Mouse (Mus musculus) stomach, embryonic 16.5 days (tissue): ENCODE measurements around the gene Cd300lg. TPM values are rescaled to one million over a fixed set of nuclear protein-coding genes. Genes with fewer than 3 reads are reported as not detected.

Experiments used
- ATAC-seq: fragments of 200-750 bp; cut with Nextera tagmentation; 2 replicates; pipeline ENCODE4 v1.8.0; 2017; ENCODE audit warnings: moderate number of reproducible peaks, moderate TSS enrichment; ENCODE audit not compliant: insufficient read depth, low FRiP score
- H3K27ac ChIP-seq: fragments of 300-500 bp; sonication (generic); 2 replicates; pipeline ENCODE4 v1.5.1; 2014; ENCODE audit warnings: low read length
- H3K27me3 ChIP-seq: fragments of 300-500 bp; sonication (generic); 2 replicates; pipeline ENCODE4 v1.6.1; 2014; ENCODE audit warnings: low read length, control low read depth, mixed read lengths; ENCODE audit not compliant: control insufficient read depth, insufficient read depth
- H3K36me3 ChIP-seq: fragments of 300-500 bp; sonication (generic); 2 replicates; pipeline ENCODE4 v1.6.1; 2014; ENCODE audit warnings: low read length; ENCODE audit not compliant: control insufficient read depth, insufficient read depth
- H3K4me1 ChIP-seq: fragments of 300-500 bp; sonication (generic); 2 replicates; pipeline ENCODE4 v1.6.1; 2014; ENCODE audit warnings: low read length, control low read depth, mixed read lengths; ENCODE audit not compliant: control insufficient read depth, insufficient read depth
- H3K4me2 ChIP-seq: fragments of 300-500 bp; sonication (generic); 2 replicates; pipeline ENCODE4 v1.6.1; 2014; ENCODE audit warnings: low read depth, low read length, mixed read lengths
- H3K4me3 ChIP-seq: fragments of 300-500 bp; sonication (generic); replicated peaks from 2 replicates; pipeline ENCODE4 v1.5.1; 2014; ENCODE audit warnings: mild to moderate bottlenecking, low read length
- H3K9ac ChIP-seq: fragments of 300-500 bp; sonication (generic); 2 replicates; pipeline ENCODE4 v1.6.1; 2014; ENCODE audit warnings: low read length
- H3K9me3 ChIP-seq: fragments of 300-500 bp; sonication (generic); replicated peaks from 2 replicates; pipeline ENCODE4 v1.6.1; 2016; ENCODE audit warnings: low read length, control low read depth; ENCODE audit not compliant: control insufficient read depth
- WGBS: fragments of 180-500 bp; shearing (Covaris S2); extraction: QIAGEN DNeasy Blood & Tissue Kit; methylation state at CpG from one replicate; pipeline ENCODE4 v1.1.7; 2014; 5-methylcytosine and 5-hydroxymethylcytosine counted together
- polyA plus RNA-seq: library from polyadenylated mRNA; unstranded; fragments of >200 nt; fragmentation: Nextera tagmentation; extraction: Ambion mirVana; gene quantifications from 2 replicates; pipeline ENCODE4 v1.2.1, GENCODE M21; 2015

The Cd300lg gene
- polyA plus RNA-seq, 1 experiment from 2014 or later: 2.9 TPM

- no peaks in the 10 kb centered on the region for H3K36me3 ChIP-seq
- WGBS: 79% methylated on average over 5 of the region's 5 CpGs
- H3K4me3 ChIP-seq: no peak overlapping the region
- no peak overlapping the region for H3K9ac ChIP-seq
- H3K4me1 ChIP-seq: no peaks in the 10 kb centered on the region
- H3K9me3 ChIP-seq: 0 out of 2 replicates have a peak, but pooled peaks cover 3% of the 10 kb centered on the region
- no peak overlapping the region for H3K27ac ChIP-seq
- ATAC-seq: no peak
- no peak overlapping the region for H3K4me2 ChIP-seq
- H3K27me3 ChIP-seq: no peaks in the 10 kb centered on the region
Measured at GRCm38 (mm10) chr11:102006688-102007087, 34.6 kb upstream of the Cd300lg start.

- Histone ChIP-seq H3K4me2 (no peak overlapping the region), H3K36me3 (no peaks in the 10 kb centered on the region), H3K4me3 (no peak overlapping the region), H3K4me1 (no peaks in the 10 kb centered on the region), H3K9me3 (0 out of 2 replicates have a peak, but pooled peaks cover 3% of the 10 kb centered on the region), H3K9ac (no peak overlapping the region), H3K27me3 (no peaks in the 10 kb centered on the region), H3K27ac (no peak overlapping the region)
- ATAC-seq: 0 out of 2 replicates have a peak, but pooled peaks have one; percentile 41
- WGBS: 91% methylated on average over 8 of the region's 8 CpGs
Measured at GRCm38 (mm10) chr11:102008372-102008771, 32.9 kb upstream of the Cd300lg start.

GRCm38 (mm10) chr11:102008954-102009637 is 32.2 kb upstream of the Cd300lg start:
- 0 out of 2 replicates have a peak, but pooled peaks have one; percentile 23 for ATAC-seq
- Histone ChIP-seq H3K27ac (no peak overlapping the region), H3K4me2 (no peak overlapping the region), H3K36me3 (no peaks in the 10 kb centered on the region), H3K27me3 (no peaks in the 10 kb centered on the region), H3K4me3 (no peak overlapping the region), H3K9ac (no peak overlapping the region), H3K4me1 (no peaks in the 10 kb centered on the region), H3K9me3 (0 out of 2 replicates have a peak, but pooled peaks cover 3% of the 10 kb centered on the region)
- WGBS: 72% methylated on average over 15 of the region's 15 CpGs

GRCm38 (mm10) chr11:102010140-102010539 is 31.2 kb upstream of the Cd300lg start:
- ATAC-seq: no peak
- Histone ChIP-seq H3K4me1 (no peaks in the 10 kb centered on the region), H3K27me3 (no peaks in the 10 kb centered on the region), H3K27ac (no peak overlapping the region), H3K4me3 (no peak overlapping the region), H3K36me3 (no peaks in the 10 kb centered on the region), H3K4me2 (no peak overlapping the region), H3K9me3 (no peaks in the 10 kb centered on the region), H3K9ac (no peak overlapping the region)
- 77% methylated on average over 13 of the region's 13 CpGs for WGBS

- no peak for ATAC-seq
Measured at GRCm38 (mm10) chr11:102011510-102011909, 29.8 kb upstream of the Cd300lg start.

GRCm38 (mm10) chr11:102013201-102013600 is 28.1 kb upstream of the Cd300lg start:
- no peak overlapping the region for H3K4me3 ChIP-seq
- no peaks in the 10 kb centered on the region for H3K9me3 ChIP-seq
- no peak for ATAC-seq
- no peaks in the 10 kb centered on the region for H3K27me3 ChIP-seq
- no peaks in the 10 kb centered on the region for H3K36me3 ChIP-seq
- H3K9ac ChIP-seq: no peak overlapping the region
- H3K4me2 ChIP-seq: no peak overlapping the region
- H3K27ac ChIP-seq: no peak overlapping the region
- no peaks in the 10 kb centered on the region for H3K4me1 ChIP-seq
- 72% methylated on average over 8 of the region's 8 CpGs for WGBS

More at GRCm38 (mm10) chr11:102011510-102011909, 29.8 kb upstream of the Cd300lg start:
- H3K9ac ChIP-seq: no peak overlapping the region
- no peak overlapping the region for H3K4me2 ChIP-seq
- no peak overlapping the region for H3K4me3 ChIP-seq
- H3K9me3 ChIP-seq: no peaks in the 10 kb centered on the region
- no peaks in the 10 kb centered on the region for H3K36me3 ChIP-seq
- H3K4me1 ChIP-seq: no peaks in the 10 kb centered on the region
- 82% methylated on average over 8 of the region's 8 CpGs for WGBS
- H3K27ac ChIP-seq: no peak overlapping the region
- no peaks in the 10 kb centered on the region for H3K27me3 ChIP-seq

- no peaks in the 10 kb centered on the region for H3K9me3 ChIP-seq
- no peaks in the 10 kb centered on the region for H3K27me3 ChIP-seq
- H3K4me3 ChIP-seq: no peak overlapping the region
- H3K36me3 ChIP-seq: no peaks in the 10 kb centered on the region
- no peak overlapping the region for H3K4me2 ChIP-seq
- H3K27ac ChIP-seq: no peak overlapping the region
- H3K9ac ChIP-seq: no peak overlapping the region
- 66% methylated on average over 6 of the region's 6 CpGs for WGBS
- no peak for ATAC-seq
- no peaks in the 10 kb centered on the region for H3K4me1 ChIP-seq
Measured at GRCm38 (mm10) chr11:102015472-102015871, 25.8 kb upstream of the Cd300lg start.

GRCm38 (mm10) chr11:102016136-102016535 is 25.2 kb upstream of the Cd300lg start:
- Histone ChIP-seq H3K4me3 (no peak overlapping the region), H3K36me3 (no peaks in the 10 kb centered on the region), H3K9ac (no peak overlapping the region), H3K27me3 (no peaks in the 10 kb centered on the region), H3K4me2 (no peak overlapping the region), H3K27ac (no peak overlapping the region), H3K9me3 (no peaks in the 10 kb centered on the region), H3K4me1 (no peaks in the 10 kb centered on the region)
- ATAC-seq: no peak
- WGBS: 84% methylated on average over 1 of the region's 1 CpGs

- WGBS: 73% methylated on average over 9 of the region's 9 CpGs
- no peak overlapping the region for H3K27ac ChIP-seq
- no peaks in the 10 kb centered on the region for H3K9me3 ChIP-seq
- no peaks in the 10 kb centered on the region for H3K27me3 ChIP-seq
- H3K36me3 ChIP-seq: no peaks in the 10 kb centered on the region
- no peak overlapping the region for H3K4me3 ChIP-seq
- no peak overlapping the region for H3K9ac ChIP-seq
- H3K4me1 ChIP-seq: no peaks in the 10 kb centered on the region
- H3K4me2 ChIP-seq: no peak overlapping the region
- no peak for ATAC-seq
Measured at GRCm38 (mm10) chr11:102019736-102020135, 21.6 kb upstream of the Cd300lg start.
